Mouse (Mus musculus) Patski (cell line): ENCODE measurements at regions not wholly inside any gene's neighbourhood (a gene's known extent, or its start where the extent isn't known, plus 50 kb on each side); places are given as distances from the start of the nearest gene placed in this dataset.

ENCODE experiments used
- ATAC-seq: fragments of 100-300 bp; one replicate; pipeline ENCODE4 v1.8.0; 2021
- CTCF ChIA-PET: fragments of 350-600 bp; sonication (Branson Sonifier 250); formaldehyde crosslinking; loops from one replicate; lab custom pipeline; 2022; ENCODE audit warnings: inconsistent platforms; lab: Charles Lee
- POLR2A ChIA-PET: fragments of 350-600 bp; sonication (Branson Sonifier 250); formaldehyde crosslinking; loops from one replicate; lab custom pipeline; 2022; ENCODE audit warnings: antibody characterized with exemption, inconsistent platforms; lab: Charles Lee
- DNase-seq: peaks from one replicate; pipeline ENCODE4 v3.0.0-alpha.2; 2011; ENCODE audit warnings: low read depth, low spot score
- H3K27me3 ChIP-seq: fragments of 371-371 bp; one replicate; pipeline ENCODE4 v1.5.1; 2021
- CTCF ChIP-seq: fragments of 100-300 bp; IDR thresholded peaks from one replicate; pipeline ENCODE4 v1.5.1; 2021
- in situ Hi-C: fragments of 300-500 bp; cut with MboI; formaldehyde crosslinking; loops from 3 replicates; pipeline ENCODE4 v1.11.1; 2018; ENCODE audit warnings: low pct_unique_long_range_greater_than_20kb, mixed read lengths

- in situ Hi-C loops = no loop called here
- ChIA-PET POLR2A (no interaction called here), CTCF (interaction anchor here (1.4 kb wide), 1 partner anchor 9 kb away, joined by 4 read pairs; no protein-coding TSS in a partner anchor)
- TF ChIP-seq CTCF = no peak
- no peaks in the 10 kb centered on the region for H3K27me3 ChIP-seq
- DNase-seq (no peak), ATAC-seq (no peak)
Observed at GRCm38 (mm10) chr9:11579011-11579410, 674.4 kb upstream of the Cntn5 start.

DNA sequence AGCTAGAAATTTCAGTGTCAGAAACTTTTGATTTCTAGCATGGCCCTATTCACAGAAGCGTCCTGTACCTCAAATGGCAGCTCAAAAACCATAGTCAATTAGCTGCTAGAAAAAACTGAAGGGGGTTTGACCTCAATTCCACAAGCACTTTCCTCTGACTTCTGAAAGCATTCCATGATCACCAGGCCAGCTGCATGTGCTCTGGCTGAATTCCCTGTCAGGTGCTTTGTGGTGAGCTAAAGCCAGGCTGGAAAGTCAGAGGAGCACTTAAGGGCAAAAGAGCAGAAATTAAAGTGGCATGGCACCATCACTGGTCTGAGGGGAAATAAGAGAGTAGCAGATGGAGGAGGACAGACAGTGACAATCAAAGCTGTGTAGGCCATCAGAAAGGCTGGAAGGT is 658.3 kb upstream of the Cntn5 start:
- in situ Hi-C loops = no loop called here
- POLR2A ChIA-PET = no interaction called here
- CTCF ChIA-PET = no interaction called here
- no peaks in the 10 kb centered on the region for H3K27me3 ChIP-seq
- ATAC-seq = no peak
- no peak for TF ChIP-seq CTCF
- no peak for DNase-seq

DNA sequence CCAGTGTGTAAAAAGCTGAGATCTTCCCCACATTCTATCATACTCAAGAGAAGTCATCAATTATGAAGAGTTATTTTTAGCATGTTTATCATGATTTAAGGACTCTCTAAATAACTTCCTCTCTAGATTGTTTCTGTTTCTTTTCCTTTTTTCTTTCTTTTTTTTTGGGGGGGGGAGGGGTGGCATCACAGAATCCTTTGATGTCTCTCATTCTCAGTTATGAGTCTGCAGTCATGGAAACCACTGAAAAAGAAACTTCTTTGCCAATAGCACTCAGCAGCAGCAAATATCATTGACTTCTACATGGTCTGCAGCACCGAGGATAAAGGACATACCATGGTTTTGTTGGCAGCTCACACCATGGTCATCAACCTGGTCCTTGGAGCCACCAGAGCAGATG is 654.8 kb upstream of the Cntn5 start:
- DNase-seq (no peak), ATAC-seq (no peak)
- CTCF ChIA-PET = no interaction called here
- no peak for TF ChIP-seq CTCF
- H3K27me3 ChIP-seq = no peaks in the 10 kb centered on the region
- POLR2A ChIA-PET = no interaction called here
- in situ Hi-C loops = no loop called here

GRCm38 (mm10) chr9:11513806-11514496 is 609.4 kb upstream of the Cntn5 start:
- ATAC-seq (no peak), DNase-seq (peak; percentile 2)
- H3K27me3 ChIP-seq = no peaks in the 10 kb centered on the region
- TF ChIP-seq CTCF = no peak
- CTCF ChIA-PET = no interaction called here
- POLR2A ChIA-PET = no interaction called here
- in situ Hi-C loops = no loop called here
